Mouse (Mus musculus) C2C12 (cell line): ENCODE data around the gene Tjap1. TPM values are rescaled to one million over a fixed set of nuclear protein-coding genes. Genes with fewer than 3 reads are reported as not detected.

ENCODE experiments used
- H3K27me3 ChIP-seq: one replicate; pipeline ENCODE4 v1.6.1; 2011; ENCODE audit not compliant: control insufficient read depth, insufficient read depth, insufficient read length
- H3K36me3 ChIP-seq: one replicate; pipeline ENCODE4 v1.6.1; 2011; ENCODE audit not compliant: control insufficient read depth, insufficient read depth
- H3K4me3 ChIP-seq: one replicate; pipeline ENCODE4 v1.5.1; 2011; ENCODE audit warnings: mild to moderate bottlenecking, control low read depth; ENCODE audit not compliant: poor library complexity, insufficient read depth, severe bottlenecking
- H3K79me2 ChIP-seq: one replicate; pipeline ENCODE4 v1.6.1; 2011; ENCODE audit not compliant: control insufficient read depth, insufficient read depth
- H3K79me3 ChIP-seq: one replicate; pipeline ENCODE4 v1.6.1; 2011; ENCODE audit warnings: low read depth, control low read depth
- H3ac ChIP-seq: one replicate; pipeline ENCODE3; 2011; ENCODE audit warnings: low read depth; ENCODE audit not compliant: control insufficient read depth, insufficient read length
- CEBPB ChIP-seq: IDR thresholded peaks from one replicate; pipeline ENCODE4 v1.6.1; 2011; ENCODE audit warnings: low read depth, mild to moderate bottlenecking, control low read depth, moderate library complexity
- CTCF ChIP-seq: IDR thresholded peaks from one replicate; pipeline ENCODE4 v1.5.1; 2011; ENCODE audit not compliant: control insufficient read depth, insufficient read depth, insufficient read length
- FOSL1 ChIP-seq: IDR thresholded peaks from one replicate; pipeline ENCODE4 v1.8.0; 2011; ENCODE audit warnings: mild to moderate bottlenecking, low read length; ENCODE audit not compliant: poor library complexity, insufficient read depth, severe bottlenecking
- MAX ChIP-seq: IDR thresholded peaks from one replicate; pipeline ENCODE4 v1.6.1; 2011; ENCODE audit warnings: mild to moderate bottlenecking, control low read depth
- MYOD1 ChIP-seq: IDR thresholded peaks from one replicate; pipeline ENCODE4 v1.6.1; 2011; ENCODE audit warnings: low read depth; ENCODE audit not compliant: control insufficient read depth, insufficient read length
- MYOG ChIP-seq: IDR thresholded peaks from one replicate; pipeline ENCODE4 v1.6.1; 2011; ENCODE audit not compliant: control insufficient read depth, insufficient read length; ENCODE audit errors: extremely low read depth
- USF1 ChIP-seq: IDR thresholded peaks from one replicate; pipeline ENCODE4 v1.6.1; 2011; ENCODE audit warnings: low read depth, mild to moderate bottlenecking, control low read depth, moderate library complexity
- polyA plus RNA-seq: library from polyadenylated mRNA; unstranded; fragments of >200 nt; fragmentation: generic; extraction: Trizol; gene quantifications from one replicate; pipeline ENCODE4 v1.2.1, GENCODE M21; 2012; ENCODE audit warnings: missing spikeins

Tjap1 gene
- polyA plus RNA-seq, 1 experiment, result 79.3 TPM

DNA sequence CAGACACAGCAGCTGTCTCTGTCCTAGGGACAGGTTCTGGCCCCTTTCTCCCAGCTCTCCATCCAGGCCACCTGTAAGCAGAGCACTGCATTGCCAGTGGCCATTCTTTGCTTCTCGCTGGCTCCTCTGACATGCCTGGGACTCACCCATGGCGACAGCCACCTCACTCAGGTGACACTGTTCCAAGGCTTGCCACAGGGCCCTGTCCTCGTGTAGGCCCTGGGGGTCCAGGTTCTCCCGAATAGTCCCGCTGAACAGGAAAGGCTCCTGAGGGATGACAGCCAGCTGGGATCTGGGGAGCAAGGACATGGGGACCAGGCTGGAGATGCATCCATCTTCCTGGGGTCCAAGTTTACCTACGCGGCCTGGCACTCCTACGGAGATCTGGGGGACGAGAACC is 21.4 kb upstream of the Tjap1 start:
- no peak overlapping the region for H3ac ChIP-seq

DNA sequence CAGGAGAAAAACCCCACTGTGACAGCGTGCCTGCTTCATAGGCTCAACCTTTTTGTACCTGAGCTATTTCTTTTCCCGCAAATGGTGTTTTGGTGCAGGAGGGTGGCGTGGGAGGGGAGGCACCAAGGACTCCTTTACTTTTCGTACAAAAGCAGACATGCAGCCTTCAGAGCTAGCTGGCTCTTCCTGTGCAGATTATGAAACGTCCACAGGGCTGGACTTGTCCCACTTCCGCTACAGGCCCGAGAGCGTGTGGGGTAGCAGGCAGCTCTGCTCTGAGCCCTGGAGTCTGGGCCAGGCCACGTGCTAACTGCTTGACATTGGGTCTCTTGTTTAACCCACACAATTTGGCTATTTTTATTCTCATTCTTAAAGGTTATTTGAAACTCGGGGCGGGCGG is 19.1 kb upstream of the Tjap1 start:
- Histone ChIP-seq H3K79me2 (no peaks in the 10 kb centered on the region), H3K79me3 (no peaks in the 10 kb centered on the region), H3K36me3 (no peaks in the 10 kb centered on the region), H3K4me3 (no peak overlapping the region), H3K27me3 (peaks cover 2% of the 10 kb centered on the region), H3ac (no peak overlapping the region)
- no peak for TF ChIP-seq MYOD1

More for the DNA sequence above, 21.4 kb upstream of the Tjap1 start:
- Histone ChIP-seq H3K4me3 (no peak overlapping the region), H3K79me3 (no peaks in the 10 kb centered on the region), H3K36me3 (no peaks in the 10 kb centered on the region), H3K79me2 (no peaks in the 10 kb centered on the region), H3K27me3 (no peaks in the 10 kb centered on the region)
- TF ChIP-seq MYOG (no peak), MAX (no peak), CTCF (no peak), CEBPB (no peak)

DNA sequence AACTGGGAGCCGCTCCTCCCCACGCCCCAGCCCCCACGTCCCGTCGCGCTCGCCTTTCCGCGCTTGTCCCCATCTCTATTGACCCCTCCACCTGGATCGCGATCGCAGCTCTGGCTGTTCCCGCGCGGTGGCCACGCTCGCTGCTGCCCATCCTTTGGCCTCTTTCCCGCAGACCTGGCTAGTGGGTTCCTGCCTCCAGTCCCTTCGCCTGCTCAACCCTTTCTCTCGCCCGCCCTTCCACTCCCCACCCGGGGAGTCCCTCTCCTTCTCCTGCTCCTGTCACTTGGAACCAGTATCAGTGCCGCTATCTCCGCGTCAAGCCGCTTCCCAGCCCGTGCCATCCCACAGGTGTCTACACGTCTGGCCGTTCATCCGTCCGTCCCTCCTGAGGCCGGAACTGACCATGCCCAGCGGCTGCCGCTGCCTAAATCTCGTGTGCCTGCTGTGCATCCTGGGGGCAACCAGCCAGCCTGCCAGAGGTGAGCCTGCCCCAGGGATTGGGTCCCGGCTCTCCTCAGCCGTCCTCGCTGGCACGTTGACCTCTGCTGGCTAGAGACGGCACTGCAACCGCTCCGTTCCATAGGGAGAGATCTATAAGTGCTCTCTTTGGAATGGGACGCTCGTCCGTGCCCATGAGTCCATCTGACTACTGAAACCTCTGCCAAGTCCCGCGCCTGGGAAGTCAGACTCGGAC is 15.5 kb upstream of the Tjap1 start:
- H3K36me3 ChIP-seq, result no peaks in the 10 kb centered on the region
- H3K4me3 ChIP-seq, result peak overlapping the region; percentile 43
- H3K27me3 ChIP-seq, result peaks cover 9% of the 10 kb centered on the region
- TF ChIP-seq CTCF, result peak; percentile 88
- no peak for TF ChIP-seq MAX
- no peak for TF ChIP-seq USF1
- no peaks in the 10 kb centered on the region for H3K79me3 ChIP-seq
- peak overlapping the region; percentile 62 for H3ac ChIP-seq
- no peaks in the 10 kb centered on the region for H3K79me2 ChIP-seq

DNA sequence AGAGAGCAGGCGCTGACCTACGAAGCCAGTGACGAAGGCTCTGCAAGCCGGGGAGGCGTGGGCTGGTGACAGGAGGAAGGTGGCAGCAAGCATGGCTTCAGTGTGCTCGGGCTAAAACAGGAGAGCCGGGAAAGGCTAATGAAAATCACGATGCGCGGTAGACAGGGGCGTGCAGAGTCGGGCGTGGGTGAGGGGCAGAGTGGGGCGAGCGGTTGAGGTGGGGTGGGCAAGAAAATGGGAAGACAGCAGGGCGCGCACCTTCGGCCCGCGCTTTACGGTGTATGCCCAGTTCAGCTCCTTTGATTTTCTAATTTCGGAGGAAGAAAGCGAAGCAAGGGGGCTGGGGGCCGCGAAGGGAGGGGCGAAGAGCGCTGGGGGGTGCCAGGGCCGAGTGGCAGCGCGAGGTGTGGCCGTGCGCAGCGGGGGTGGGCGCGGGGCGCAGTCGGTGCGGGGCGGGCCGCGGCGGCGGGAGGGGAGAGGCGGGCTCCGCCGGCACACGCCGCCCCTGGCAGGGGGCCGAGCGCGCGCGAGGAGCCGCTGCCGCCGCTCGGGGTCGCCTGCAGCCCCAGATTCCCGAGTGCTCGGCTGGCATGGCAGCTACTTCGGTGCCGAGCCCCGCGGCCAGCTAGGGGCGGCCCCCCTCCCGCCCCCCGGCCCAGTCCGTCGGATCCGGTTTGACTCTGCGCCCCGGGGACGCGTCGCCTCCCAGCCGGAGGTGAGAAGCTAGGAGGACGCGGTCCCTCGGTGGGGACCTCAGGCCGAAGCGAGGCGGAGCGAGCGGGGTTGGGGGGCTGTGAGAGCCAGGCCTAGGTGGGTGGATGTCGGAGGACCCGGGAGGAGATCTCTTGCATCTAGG is 14.8 kb upstream of the Tjap1 start, which contains the start of gene Dlk2:
Gene Dlk2, plus strand, starts transcription at position 58 of the 856 bp plus-strand sequence.
- no peaks in the 10 kb centered on the region for H3K79me2 ChIP-seq
- TF ChIP-seq MYOG (no peak), MAX (no peak), USF1 (no peak), MYOD1 (no peak), CTCF (no peak), FOSL1 (no peak), CEBPB (no peak)
- peak within 1 kb of the TSS; percentile 43 for H3K4me3 ChIP-seq
- H3K27me3 ChIP-seq, result peaks cover 9% of the 10 kb centered on the region
- H3ac ChIP-seq, result peak within 1 kb of the TSS; percentile 62
- no peaks in the 10 kb centered on the region for H3K79me3 ChIP-seq
- H3K36me3 ChIP-seq, result no peaks in the 10 kb centered on the region

DNA sequence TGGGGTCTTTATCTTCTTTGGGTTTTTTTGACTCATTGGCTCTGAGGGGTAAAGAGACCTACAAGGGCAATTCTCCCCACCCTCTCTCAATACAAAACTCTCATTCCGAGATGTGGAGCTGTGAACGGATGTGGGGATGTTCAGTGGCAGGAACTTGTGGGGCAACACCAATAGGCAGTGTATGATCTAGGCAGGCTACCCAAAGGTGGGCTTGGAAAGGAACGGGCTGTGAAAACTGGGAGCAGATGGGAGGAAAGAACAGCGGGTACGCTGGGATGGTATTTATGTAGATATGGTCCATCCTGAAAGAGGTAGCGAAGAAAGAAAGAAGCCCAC is 14.2 kb upstream of the Tjap1 start:
- H3K79me2 ChIP-seq, result no peaks in the 10 kb centered on the region
- peak overlapping the region; percentile 62 for H3ac ChIP-seq
- no peaks in the 10 kb centered on the region for H3K79me3 ChIP-seq
- no peak for TF ChIP-seq MYOG
- TF ChIP-seq MAX, result no peak
- TF ChIP-seq FOSL1, result no peak
- no peak for TF ChIP-seq CTCF
- no peak for TF ChIP-seq USF1
- TF ChIP-seq MYOD1, result no peak
- no peak for TF ChIP-seq CEBPB
- peaks cover 9% of the 10 kb centered on the region for H3K27me3 ChIP-seq
- H3K36me3 ChIP-seq, result no peaks in the 10 kb centered on the region
- H3K4me3 ChIP-seq, result no peak overlapping the region

DNA sequence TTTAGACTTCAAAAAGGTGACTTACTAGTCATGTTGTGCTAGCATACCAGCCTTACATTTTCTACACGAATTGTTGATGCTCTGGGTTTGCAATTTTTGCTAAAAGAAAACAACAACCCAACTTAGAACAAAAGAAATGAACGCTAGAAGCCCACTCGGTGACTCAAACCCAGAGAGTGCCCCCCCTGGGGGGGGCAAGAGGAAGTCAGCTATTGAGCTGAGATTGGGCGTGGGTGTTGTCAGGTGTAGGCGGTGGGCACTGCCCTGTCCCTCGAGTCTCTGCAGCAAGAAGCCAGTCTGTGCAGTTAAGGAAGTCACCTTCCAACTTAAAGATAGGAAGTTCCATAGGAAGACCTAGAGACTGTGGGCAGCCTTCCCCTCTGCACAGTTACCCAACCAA is 13.8 kb upstream of the Tjap1 start:
- Histone ChIP-seq H3K36me3 (no peaks in the 10 kb centered on the region), H3K79me2 (no peaks in the 10 kb centered on the region), H3K4me3 (no peak overlapping the region), H3ac (no peak overlapping the region), H3K27me3 (peaks cover 9% of the 10 kb centered on the region), H3K79me3 (no peaks in the 10 kb centered on the region)
- TF ChIP-seq CEBPB, result no peak
- no peak for TF ChIP-seq MYOG
- TF ChIP-seq FOSL1, result no peak

DNA sequence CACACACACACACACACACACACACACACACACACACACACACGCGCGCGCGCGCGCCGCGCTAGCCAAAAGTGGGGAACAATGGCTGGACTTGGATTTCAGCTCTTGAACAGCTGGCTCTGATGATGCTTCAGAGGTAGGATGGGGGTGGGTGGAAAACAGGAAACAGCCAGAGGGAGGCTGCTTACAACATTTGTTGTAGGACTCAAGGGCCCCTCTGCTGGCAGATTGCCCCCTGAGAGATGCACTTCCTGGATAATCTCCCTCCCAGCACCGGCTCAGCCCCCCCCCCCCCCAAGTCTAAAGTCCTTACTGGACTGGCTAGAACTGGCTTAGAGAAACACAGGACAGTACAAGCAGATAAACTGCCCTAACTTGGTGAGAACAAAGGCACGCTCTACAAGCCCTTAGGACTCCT is 4.9 kb upstream of the Tjap1 start:
- TF ChIP-seq USF1, result no peak
- no peak for TF ChIP-seq FOSL1
- TF ChIP-seq MYOD1, result no peak
- TF ChIP-seq MYOG, result no peak
- no peak for TF ChIP-seq CTCF
- no peak for TF ChIP-seq MAX
- TF ChIP-seq CEBPB, result no peak
- no peak overlapping the region for H3ac ChIP-seq
- no peaks in the 10 kb centered on the region for H3K79me2 ChIP-seq
- H3K27me3 ChIP-seq, result no peaks in the 10 kb centered on the region
- no peaks in the 10 kb centered on the region for H3K36me3 ChIP-seq
- H3K79me3 ChIP-seq, result peaks cover under 1% of the 10 kb centered on the region
- H3K4me3 ChIP-seq, result no peak overlapping the region
